Mouse (Mus musculus) limb, embryonic 14.5 days (tissue): ENCODE results near the gene Entpd3. TPM values are rescaled to one million over a fixed set of nuclear protein-coding genes. Genes with fewer than 3 reads are reported as not detected.

ENCODE experiments used
- ATAC-seq: fragments of 200-750 bp; cut with Nextera tagmentation; 2 replicates; pipeline ENCODE4 v1.8.0; 2017; ENCODE audit warnings: low read depth, moderate number of reproducible peaks, moderate TSS enrichment; ENCODE audit not compliant: low FRiP score
- DNase-seq: peaks from one replicate; pipeline ENCODE4 v3.0.0-alpha.2; 2015; ENCODE audit warnings: low spot score
- H3K27ac ChIP-seq: fragments of 300-500 bp; sonication (generic); replicated peaks from 2 replicates; pipeline ENCODE4 v1.5.1; 2014; ENCODE audit warnings: low read depth, mild to moderate bottlenecking, low read length, moderate library complexity, mixed read lengths
- H3K27me3 ChIP-seq: fragments of 300-500 bp; sonication (generic); 2 replicates; pipeline ENCODE4 v1.6.1; 2014; ENCODE audit warnings: low read length, mixed read lengths; ENCODE audit not compliant: control insufficient read depth, insufficient read depth
- H3K36me3 ChIP-seq: fragments of 300-500 bp; sonication (generic); 2 replicates; pipeline ENCODE4 v1.6.1; 2014; ENCODE audit warnings: mild to moderate bottlenecking, low read length, moderate library complexity, mixed read lengths; ENCODE audit not compliant: control insufficient read depth, insufficient read depth
- H3K4me1 ChIP-seq: fragments of 300-500 bp; sonication (generic); 2 replicates; pipeline ENCODE4 v1.6.1; 2014; ENCODE audit warnings: antibody characterized with exemption, low read length, mixed read lengths; ENCODE audit not compliant: control insufficient read depth, insufficient read depth
- H3K4me2 ChIP-seq: fragments of 300-500 bp; sonication (generic); replicated peaks from 2 replicates; pipeline ENCODE4 v1.6.1; 2014; ENCODE audit warnings: low read depth, mild to moderate bottlenecking, low read length, moderate library complexity; ENCODE audit not compliant: severe bottlenecking
- H3K4me3 ChIP-seq: fragments of 300-500 bp; sonication (generic); replicated peaks from 2 replicates; pipeline ENCODE4 v1.5.1; 2014; ENCODE audit warnings: low read length
- H3K9ac ChIP-seq: fragments of 300-500 bp; sonication (generic); 2 replicates; pipeline ENCODE4 v1.6.1; 2014; ENCODE audit warnings: mild to moderate bottlenecking, low read depth, low read length, moderate library complexity; ENCODE audit not compliant: severe bottlenecking
- H3K9me3 ChIP-seq: fragments of 300-500 bp; sonication (generic); 2 replicates; pipeline ENCODE4 v1.6.1; 2016; ENCODE audit warnings: low read length; ENCODE audit not compliant: control insufficient read depth
- POLR2A ChIP-seq: fragments of 200-500 bp; IDR thresholded peaks from 2 replicates; pipeline ENCODE4 v1.8.0; 2012; ENCODE audit warnings: inconsistent platforms, mild to moderate bottlenecking, moderate library complexity, borderline replicate concordance; ENCODE audit not compliant: insufficient read depth, insufficient read length; ENCODE audit errors: extremely low read depth
- WGBS: fragments of 180-500 bp; shearing (Covaris S2); extraction: QIAGEN DNeasy Blood & Tissue Kit; methylation state at CpG from one replicate; pipeline ENCODE4 v1.1.7; 2014; 5-methylcytosine and 5-hydroxymethylcytosine counted together
- polyA plus RNA-seq, 2 experiments: library from polyadenylated mRNA; depleted of rRNA in 1 of 2; stranded (reverse) in 1 of 2; unstranded in 1 of 2; fragments of >200 nt; fragmentation: Nextera tagmentation in 1 of 2; extraction: Ambion mirVana in 1 of 2; gene quantifications; 2 replicates each; pipeline versions ENCODE4 v1.2.1 to v1.2.3; 2012 to 2014

Entpd3 gene
- polyA plus RNA-seq, 2 experiments, result 2.4 to 4.5 TPM

DNA sequence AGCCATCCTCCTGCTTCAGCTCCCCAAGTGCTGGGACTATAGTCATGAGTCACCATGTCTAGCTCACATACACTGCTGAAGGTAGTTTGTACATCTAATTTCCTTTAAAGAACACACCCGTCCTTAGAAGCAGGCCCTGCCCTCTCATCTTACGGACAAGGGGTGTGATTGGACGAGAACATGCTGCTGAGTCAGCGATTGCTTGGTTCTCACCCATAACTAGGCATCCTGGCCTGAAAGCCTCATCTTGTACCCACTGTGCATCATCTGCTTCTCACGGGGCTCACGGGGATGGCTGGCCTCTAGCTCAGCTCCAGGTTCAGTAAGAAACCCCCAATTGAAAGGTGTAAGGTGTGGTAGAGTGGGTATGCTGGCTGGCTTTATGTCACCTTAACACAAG lies 74.4 kb downstream of the Entpd3 start:
- 88% methylated on average over 6 of the region's 6 CpGs for WGBS
- no peak overlapping the region for H3K4me2 ChIP-seq

More for the DNA sequence above, 74.4 kb downstream of the Entpd3 start:
- ATAC-seq (no peak), DNase-seq (no peak)
- Histone ChIP-seq H3K9me3 (no peaks in the 10 kb centered on the region), H3K36me3 (no peaks in the 10 kb centered on the region), H3K4me1 (no peaks in the 10 kb centered on the region), H3K27ac (no peak overlapping the region), H3K27me3 (no peaks in the 10 kb centered on the region), H3K9ac (no peak overlapping the region), H3K4me3 (no peak overlapping the region)
- TF ChIP-seq POLR2A, result no peak

Other genes with a start within 250 kb of the Entpd3 start
- gene Myrip, start 238.3 kb upstream of the Entpd3 start, polyA plus RNA-seq (2012; rRNA removed), result 0.73 and 0.82 TPM in 2 replicates
- 0.37 and 0.50 TPM in 2 replicates for gene Myrip, start 238.3 kb upstream of the Entpd3 start, polyA plus RNA-seq (2014; fragmentation: Nextera tagmentation; extraction: Ambion mirVana)
- gene Eif1b, start 47.6 kb upstream of the Entpd3 start, polyA plus RNA-seq (2012; rRNA removed), result 96.3 and 101 TPM in 2 replicates
- gene Eif1b, start 47.6 kb upstream of the Entpd3 start, polyA plus RNA-seq (2014; fragmentation: Nextera tagmentation; extraction: Ambion mirVana), result 171 and 191 TPM in 2 replicates
- gene Rpl14, start 31.6 kb downstream of the Entpd3 start, polyA plus RNA-seq (2012; rRNA removed), result 604 and 1,322 TPM in 2 replicates
- gene Rpl14, start 31.6 kb downstream of the Entpd3 start, polyA plus RNA-seq (2014; fragmentation: Nextera tagmentation; extraction: Ambion mirVana), result 1,098 and 1,112 TPM in 2 replicates